Mouse (Mus musculus): ENCODE measurements at regions not wholly inside any gene's neighbourhood (a gene's known extent, or its start where the extent isn't known, plus 50 kb on each side); places are given as distances from the start of the nearest gene placed in this dataset.

DNA sequence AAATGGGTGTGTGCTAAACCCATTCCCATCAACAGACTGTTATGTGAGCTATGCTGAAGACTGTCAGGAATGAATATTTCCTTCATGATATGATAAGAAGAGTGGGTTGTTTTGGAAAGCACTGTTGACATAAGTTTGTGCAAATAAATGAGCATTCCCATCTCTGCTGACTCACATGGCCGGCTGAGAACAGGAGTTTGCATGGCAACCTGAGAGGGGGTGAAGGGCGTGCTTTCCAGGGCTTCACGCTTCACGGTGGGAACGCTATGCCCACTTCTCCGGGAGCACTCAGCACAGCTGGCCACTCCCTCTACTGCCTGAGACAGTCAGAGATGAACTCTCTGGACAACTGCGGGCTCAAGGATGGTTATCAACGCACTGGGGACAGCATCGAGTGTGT is 348.9 kb upstream of the Slc24a5 start:
- no peak for DNase-seq (ENCODE audit: low spot score)

GRCm38 (mm10) chr2:124719820-124720478 is 348.0 kb upstream of the Slc24a5 start:
- DNase-seq (ENCODE audit: low spot score), result no peak

GRCm38 (mm10) chr2:124720593-124721445 is 347.1 kb upstream of the Slc24a5 start:
- DNase-seq (ENCODE audit: low spot score), result no peak

DNA sequence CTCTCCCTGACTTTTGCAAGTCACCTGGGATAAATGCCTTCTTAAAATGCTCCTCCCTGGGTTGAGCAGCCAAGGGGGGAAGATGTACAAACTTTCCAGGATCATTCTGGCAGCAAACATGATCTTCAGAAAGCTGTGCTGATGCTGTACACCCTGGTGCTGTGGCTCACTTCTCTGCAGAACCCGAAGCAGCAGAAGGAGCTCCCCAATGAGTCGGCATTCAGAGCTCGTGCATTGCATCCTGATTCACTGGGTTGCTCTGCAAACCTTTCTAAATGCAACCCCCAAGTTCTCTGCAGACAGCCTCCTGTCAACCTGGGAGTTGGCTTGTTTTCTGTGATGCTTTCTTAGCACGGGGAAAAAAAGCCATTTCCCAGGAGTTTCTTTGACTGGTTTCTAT is 343.8 kb upstream of the Slc24a5 start:
- no peak for DNase-seq (ENCODE audit: low spot score)

DNA sequence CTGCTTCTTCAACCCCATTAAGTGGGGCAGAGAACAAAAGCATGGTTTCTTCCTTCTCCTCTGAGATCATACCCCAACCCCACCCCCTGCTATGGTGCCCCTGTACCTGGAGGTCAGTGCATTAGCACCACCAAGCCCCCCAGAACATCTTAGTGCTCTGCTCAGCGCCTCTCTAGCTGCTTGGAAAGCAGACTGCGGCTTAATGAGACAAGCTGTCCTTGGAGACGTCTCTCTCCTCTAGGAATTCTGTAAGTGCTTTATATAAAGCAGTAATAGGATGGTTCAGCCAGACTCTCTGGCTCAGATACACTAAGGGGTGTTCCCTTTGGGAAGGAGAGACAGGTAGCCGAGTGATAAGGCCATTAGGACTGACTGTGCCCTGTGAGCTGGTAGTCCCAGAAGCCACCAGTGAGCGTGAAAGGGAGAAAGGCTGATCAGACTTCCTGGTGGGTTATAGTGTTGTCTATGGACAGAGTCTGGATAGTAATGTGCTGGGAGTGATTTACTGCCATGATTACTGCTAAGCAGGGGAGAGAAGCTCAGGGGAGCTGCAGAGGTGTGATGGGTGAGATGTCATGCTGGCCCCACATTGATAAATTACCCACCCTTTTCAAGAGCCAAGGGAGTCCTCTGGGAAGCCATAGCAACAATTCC is 343.0 kb upstream of the Slc24a5 start:
- no peak for DNase-seq (ENCODE audit: low spot score)

DNA sequence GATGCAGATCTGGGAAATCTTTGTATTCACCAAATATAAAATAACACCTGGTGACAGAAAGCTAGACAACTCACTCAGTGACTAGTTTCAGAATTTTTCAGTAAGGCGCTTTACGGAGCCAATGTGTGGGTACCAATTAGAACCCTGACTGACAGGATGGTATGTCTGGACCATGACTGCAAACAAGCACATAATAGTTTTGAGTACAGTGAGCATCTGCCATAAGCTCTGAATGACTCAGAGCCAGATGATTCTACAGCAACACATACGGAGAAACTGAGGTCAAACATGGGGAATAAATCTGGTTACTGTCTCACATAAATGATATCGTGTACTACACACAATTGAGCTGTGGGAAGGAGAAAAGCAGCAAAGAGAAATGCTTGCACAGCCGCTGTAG is 339.9 kb upstream of the Slc24a5 start:
- DNase-seq (ENCODE audit: low spot score), result no peak

- DNase-seq (ENCODE audit: low spot score), result peak; percentile 16
These were observed 335.3 kb upstream of the Slc24a5 start for GRCm38 (mm10) chr2:124732593-124732992.

DNA sequence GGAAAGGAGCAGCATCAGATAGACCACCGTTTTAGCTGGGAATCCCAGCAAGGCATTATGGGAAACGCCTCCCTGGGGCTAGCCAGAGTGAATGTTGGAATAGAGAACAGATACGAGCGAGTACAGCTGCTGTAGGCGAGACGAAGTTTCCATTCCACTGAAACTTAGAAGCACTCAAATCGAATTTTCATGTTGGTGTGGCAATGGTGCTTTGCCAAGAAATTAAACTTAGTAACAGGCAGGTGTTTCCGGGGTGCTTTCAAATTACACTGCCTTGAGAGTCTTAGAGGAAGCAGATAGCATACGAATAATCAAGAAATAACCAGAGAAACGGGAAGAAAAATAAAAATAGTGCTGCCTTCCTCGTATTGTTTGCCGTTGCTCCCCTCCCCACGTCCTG is 327.1 kb upstream of the Slc24a5 start:
- no peak for DNase-seq (ENCODE audit: low spot score)

DNA sequence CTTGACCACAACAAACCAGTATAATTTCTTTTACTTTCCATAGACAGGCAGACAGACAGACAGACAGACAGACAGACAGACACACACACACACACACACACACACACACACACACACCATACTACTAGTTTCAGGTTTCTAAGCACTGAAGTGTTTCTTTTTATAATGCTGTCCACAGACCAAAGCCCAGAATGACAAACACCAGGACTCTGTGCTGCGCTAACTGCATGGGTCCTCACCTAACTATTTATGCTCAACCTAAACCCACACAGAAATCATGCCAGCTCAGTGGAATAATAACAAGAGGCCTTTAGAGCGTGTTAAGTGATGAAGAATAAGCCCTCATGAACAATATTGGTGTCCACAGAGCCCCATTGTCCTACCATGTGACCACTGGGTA is 325.0 kb upstream of the Slc24a5 start:
- no peak for DNase-seq (ENCODE audit: low spot score)

DNA sequence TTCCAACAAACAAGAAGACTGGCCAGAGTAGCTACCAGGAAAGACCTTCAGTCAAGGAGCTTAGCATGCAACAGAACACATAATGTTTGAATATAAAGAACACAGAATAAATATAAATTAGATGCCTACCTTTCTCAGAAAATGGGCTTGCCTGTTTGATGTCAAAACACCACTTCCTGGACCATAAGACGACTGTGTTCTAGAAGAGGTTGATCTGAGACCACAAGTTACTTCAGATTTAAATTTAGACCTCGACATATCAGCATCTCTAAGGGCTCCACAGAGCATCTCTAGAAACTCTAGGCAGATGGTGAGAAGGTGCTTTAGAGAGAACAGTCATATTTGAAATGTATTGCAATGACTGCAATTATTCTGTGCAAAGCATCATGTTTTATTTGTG is 322.9 kb upstream of the Slc24a5 start:
- DNase-seq (ENCODE audit: low spot score), result no peak

GRCm38 (mm10) chr2:124747119-124747518 is 320.8 kb upstream of the Slc24a5 start:
- DNase-seq (ENCODE audit: low spot score), result no peak

DNA sequence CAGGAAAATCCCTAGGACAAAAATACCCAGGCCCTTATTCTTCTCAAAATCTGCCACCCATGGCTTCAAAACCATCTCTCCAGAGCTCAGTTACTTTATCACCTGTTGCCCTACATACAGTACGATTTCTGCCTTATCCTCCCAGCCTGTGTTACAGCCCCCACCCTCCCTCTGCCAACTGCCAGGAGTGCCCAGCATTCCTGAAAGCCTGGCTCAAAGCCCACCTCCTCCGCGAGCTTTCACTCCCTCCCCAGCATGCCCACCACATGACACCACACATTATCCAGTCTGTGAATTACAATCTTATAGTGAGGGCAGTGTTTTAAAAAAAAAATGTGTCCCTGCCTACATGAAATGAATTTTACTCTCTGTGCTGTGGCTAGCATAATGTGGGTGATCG is 320.3 kb upstream of the Slc24a5 start:
- DNase-seq (ENCODE audit: low spot score), result no peak

GRCm38 (mm10) chr2:124751832-124752231 is 316.1 kb upstream of the Slc24a5 start:
- DNase-seq (ENCODE audit: low spot score), result no peak

DNA sequence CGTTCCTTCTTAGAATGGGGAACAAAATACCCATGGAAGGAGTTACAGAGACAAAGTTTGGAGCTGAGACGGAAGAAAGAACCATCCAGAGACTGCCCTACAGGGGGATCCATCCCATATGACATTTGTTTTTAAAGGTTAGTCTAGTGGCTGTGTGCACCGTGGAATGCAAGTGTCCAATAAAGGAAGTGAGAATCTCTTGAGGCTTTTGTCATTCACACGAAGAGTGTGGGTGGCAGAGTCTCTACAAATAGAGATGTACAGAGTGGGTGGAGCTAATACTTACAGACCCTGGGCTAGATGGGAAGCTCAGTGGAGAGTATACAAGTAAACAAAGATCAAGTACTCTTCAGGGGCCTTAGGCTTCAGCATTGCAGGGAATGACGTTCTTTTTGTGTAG is 314.2 kb upstream of the Slc24a5 start:
- DNase-seq (ENCODE audit: low spot score), result no peak

- no peak for DNase-seq (ENCODE audit: low spot score)
These were observed 312.7 kb upstream of the Slc24a5 start for GRCm38 (mm10) chr2:124755244-124755643.

GRCm38 (mm10) chr2:124758992-124759391 is 308.9 kb upstream of the Slc24a5 start:
- no peak for DNase-seq (ENCODE audit: low spot score)

DNA sequence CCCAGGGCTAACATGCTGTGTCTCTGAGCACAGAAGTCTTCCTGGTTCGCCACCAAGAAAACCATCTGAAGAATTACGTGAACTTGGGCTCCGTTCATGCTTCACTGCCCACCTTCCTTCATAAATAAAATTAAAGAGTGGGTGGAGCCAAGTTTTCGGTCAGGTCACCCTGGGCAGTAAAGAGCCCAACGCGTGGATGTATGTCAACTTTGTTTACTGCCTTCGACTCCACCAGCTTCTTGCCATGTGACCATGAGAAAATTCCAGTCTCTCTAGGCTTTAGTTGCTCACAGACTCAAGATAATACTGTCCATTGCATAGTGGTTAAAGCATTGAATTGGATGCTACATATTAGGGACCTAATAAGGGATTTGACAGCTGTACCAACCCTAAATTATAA is 304.3 kb upstream of the Slc24a5 start:
- no peak for DNase-seq (ENCODE audit: low spot score)

- no peak for DNase-seq (ENCODE audit: low spot score)
These were observed 303.6 kb upstream of the Slc24a5 start for GRCm38 (mm10) chr2:124764186-124764910.

GRCm38 (mm10) chr2:124769267-124769967 is 298.5 kb upstream of the Slc24a5 start:
- DNase-seq (ENCODE audit: low spot score), result no peak

- no peak for DNase-seq (ENCODE audit: low spot score)
These were observed 297.9 kb upstream of the Slc24a5 start for GRCm38 (mm10) chr2:124770028-124770427.

DNA sequence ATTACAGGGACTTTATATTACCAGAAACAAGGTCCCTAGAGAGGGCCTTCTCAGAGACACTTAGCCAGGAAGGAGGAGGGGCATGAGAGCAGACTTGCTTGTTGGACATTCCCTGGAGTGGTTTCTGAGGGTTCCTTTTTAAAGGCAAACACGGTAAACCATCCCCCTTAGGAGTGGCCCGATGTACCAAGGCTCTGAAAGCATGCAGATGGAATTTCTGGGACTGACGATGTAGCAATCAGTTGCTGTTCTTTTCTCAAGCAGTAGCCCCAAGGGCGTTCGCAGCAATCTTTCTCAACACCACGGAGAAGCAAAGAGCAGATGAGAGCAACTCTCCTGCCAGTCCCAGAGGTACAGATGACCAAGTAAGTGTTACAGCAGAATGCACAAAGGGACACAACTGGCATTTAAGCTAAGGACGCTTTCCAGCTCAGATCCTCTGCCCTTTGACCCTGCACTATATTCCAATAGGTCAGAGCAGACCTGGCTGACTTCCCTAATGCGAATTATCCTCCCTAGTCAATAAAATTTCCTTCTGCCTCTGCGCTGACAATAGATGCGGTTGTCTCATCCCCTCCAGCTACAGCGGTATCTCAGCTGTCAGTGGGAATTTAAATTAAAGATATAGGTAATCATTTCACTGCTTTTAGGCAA is 295.7 kb upstream of the Slc24a5 start:
- DNase-seq (ENCODE audit: low spot score), result no peak

Measured in MN1 (cell line).